Mouse (Mus musculus): ENCODE results near the gene Stk4.

The Stk4 gene

DNA sequence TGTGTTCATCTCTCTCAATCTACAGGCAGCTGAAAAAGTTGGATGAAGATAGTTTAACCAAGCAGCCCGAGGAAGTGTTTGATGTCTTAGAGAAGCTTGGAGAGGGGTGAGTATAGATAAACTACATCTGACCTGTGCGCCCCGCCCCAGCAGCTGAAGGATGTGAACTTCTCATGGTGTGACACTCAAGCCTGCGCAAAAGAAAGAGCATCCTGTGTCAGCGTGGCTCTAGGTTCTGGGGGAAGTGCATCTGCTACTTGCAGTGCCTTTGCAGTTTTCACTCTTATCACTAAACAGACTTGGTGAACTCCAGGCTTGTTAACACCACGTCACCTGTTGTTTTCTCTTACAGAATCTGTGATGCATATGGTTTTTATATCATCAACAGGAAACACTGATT lies 9.4 kb downstream of the Stk4 start:
- no peak for DNase-seq (ENCODE audit: low read depth, low spot score)

- DNase-seq (ENCODE audit: low read depth, low spot score), result no peak
Observed at GRCm38 (mm10) chr2:164081577-164081976, 11.5 kb downstream of the Stk4 start.

DNA sequence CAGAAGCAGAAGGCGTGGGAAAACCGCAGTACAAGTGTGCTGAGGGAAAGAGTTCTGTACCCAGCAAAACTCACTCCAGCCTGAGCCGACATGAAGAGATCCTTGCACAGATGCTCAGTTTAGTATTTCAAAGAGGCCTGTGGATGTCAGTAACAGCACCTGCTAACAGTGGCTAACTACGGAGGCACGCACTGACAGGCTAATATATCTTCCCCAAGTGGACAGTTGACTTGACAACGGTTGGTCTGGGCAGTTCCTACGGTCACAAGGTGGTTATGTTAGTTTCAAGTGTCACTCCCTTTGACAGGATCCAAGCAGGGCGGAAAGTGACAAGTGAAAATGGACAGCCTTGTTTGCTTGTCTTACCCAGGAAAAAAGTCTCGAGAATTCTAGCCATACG lies 12.1 kb downstream of the Stk4 start:
- peak; percentile 80 for DNase-seq (ENCODE audit: low read depth, low spot score)

GRCm38 (mm10) chr2:164083609-164084341 lies 13.7 kb downstream of the Stk4 start:
- peak; percentile 68 for DNase-seq (ENCODE audit: low read depth, low spot score)

DNA sequence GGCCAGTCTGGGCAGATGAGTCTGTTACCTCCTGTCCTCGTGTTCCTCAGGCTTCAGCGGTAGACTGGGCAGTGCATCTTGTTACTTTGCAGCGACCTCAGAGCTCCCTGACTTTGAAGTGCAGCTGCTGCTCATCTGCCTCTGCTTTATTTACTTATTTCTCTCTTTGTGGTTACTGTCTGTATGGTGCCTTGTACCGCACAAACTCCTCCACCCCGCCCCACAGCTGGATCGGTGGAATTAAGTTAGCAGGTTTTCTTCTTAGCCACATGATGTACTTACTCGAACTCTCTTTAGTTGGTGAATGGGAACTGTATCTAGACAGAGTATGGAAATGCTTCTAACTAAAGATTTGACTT lies 14.2 kb downstream of the Stk4 start:
- no peak for DNase-seq (ENCODE audit: low read depth, low spot score)

DNA sequence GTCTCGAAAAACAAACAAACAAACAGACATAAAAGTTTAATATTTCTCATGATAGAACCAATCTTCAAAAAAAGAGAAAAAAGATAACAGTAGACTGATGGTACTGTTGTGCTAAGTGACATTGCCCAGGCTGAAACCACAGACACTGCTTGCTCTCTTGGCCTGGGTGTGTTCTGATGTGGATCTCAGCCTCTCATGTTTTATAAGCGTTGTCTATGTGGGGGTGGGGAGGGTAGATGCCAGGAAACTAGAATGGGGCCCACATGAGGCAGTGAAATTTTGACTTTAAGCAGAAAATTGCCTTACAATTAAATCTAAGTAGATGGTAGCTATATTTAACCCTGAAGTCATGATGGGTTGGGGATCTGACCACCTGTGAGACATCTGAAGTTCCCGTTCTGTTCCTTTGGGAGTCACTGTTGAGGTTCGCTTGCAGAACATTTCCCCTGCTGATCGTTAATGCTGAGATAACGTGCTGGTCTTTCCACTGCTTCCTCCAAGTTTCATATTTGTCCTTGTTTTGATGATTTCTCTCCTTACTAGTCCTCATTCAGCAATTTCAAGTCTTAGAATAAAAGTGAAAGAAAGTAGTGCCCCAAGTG lies 17.4 kb downstream of the Stk4 start:
- DNase-seq (ENCODE audit: low read depth, low spot score), result no peak

- DNase-seq (ENCODE audit: low read depth, low spot score), result no peak
Observed at GRCm38 (mm10) chr2:164089508-164089907, 19.4 kb downstream of the Stk4 start.

DNA sequence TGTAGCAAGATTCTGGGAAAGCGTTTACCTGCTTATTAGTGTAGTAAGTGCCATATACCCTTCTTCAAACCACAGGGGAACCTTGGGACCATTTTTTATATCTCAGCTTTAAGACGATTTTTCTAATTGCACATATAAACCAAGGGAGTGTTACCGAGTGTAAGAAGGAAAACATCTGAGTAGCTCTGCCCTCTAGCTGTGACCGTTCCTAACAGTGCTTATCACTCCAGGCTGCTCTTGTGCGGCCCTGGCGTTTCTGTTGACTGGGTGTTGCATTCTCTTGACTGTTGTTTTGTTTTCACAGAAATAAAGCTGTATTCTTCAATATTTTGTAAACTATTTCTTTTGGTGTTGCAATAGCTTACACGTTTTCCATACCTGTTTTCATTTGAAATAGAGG lies 24.0 kb downstream of the Stk4 start:
- no peak for DNase-seq (ENCODE audit: low read depth, low spot score)

GRCm38 (mm10) chr2:164098603-164099250 lies 28.6 kb downstream of the Stk4 start:
- DNase-seq (ENCODE audit: low read depth, low spot score), result no peak

DNA sequence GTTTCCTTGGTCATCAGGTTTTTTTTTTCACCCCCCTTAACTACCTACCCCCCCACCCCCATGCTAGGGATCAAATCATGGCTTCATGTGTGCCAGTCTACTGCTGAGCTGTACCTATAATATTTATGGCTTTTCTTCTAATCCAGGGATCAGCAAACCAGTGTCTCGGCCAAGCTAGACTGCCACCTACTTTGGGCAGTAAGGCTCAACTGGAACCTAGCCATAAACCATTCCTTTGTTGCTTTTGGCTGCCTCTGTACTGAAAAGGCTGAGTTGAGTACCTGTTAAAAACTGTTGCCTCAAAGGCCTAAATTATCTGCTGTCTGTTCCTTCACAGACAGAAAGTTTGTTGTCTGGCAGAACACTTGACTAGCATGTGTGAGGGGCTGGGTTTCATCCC lies 31.8 kb downstream of the Stk4 start:
- no peak for DNase-seq (ENCODE audit: low read depth, low spot score)

DNA sequence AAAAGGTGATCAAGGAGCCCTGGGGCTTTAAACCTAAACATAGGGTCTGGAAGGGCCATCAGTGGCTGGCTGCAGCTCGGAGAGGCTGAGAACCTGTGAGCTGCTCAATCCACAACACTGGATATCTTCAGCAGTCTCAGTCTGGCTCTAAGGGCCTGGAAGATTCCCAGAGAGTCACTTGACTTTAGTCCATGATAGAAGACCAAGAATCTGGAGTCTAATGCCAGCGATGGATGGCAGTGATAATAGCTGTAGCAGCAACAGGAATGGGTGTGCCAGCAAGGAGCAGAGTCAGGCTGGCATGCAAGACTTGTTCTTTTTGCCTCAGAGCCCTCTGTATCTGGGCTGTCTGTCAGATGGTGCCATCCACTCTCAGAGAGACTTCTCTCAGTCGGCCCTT lies 32.2 kb downstream of the Stk4 start:
- DNase-seq (ENCODE audit: low read depth, low spot score), result no peak

GRCm38 (mm10) chr2:164103501-164103900 lies 33.4 kb downstream of the Stk4 start:
- DNase-seq (ENCODE audit: low read depth, low spot score), result no peak

- no peak for DNase-seq (ENCODE audit: low read depth, low spot score)
Observed at GRCm38 (mm10) chr2:164106287-164107035, 36.3 kb downstream of the Stk4 start.

- DNase-seq (ENCODE audit: low read depth, low spot score), result no peak
Observed at GRCm38 (mm10) chr2:164107125-164107874, 37.2 kb downstream of the Stk4 start.

GRCm38 (mm10) chr2:164108501-164108900 lies 38.4 kb downstream of the Stk4 start:
- peak; percentile 24 for DNase-seq (ENCODE audit: low read depth, low spot score)

- DNase-seq (ENCODE audit: low read depth, low spot score), result no peak
Observed at GRCm38 (mm10) chr2:164111546-164111945, 41.4 kb downstream of the Stk4 start.

DNA sequence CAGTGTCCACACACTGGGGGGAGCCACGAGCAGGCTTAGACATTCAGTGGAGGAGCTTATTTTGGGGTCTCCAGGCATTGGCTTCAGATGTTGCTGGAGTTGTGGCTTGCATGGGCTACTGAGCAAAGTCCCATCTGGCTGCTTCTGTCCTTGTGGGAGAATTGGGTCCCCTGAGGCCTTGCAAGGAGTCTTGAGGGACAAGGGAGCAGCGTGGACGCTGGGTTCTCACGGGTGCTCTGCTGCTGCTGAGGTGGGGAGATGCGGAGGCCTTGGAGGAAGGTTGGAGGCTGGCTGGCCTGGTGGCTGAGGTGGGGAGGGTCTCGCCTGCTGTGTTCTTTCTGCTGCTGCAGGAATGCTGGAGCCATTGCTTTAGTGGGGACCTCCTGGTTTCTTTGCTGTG lies 43.9 kb downstream of the Stk4 start:
- DNase-seq (ENCODE audit: low read depth, low spot score), result no peak

DNA sequence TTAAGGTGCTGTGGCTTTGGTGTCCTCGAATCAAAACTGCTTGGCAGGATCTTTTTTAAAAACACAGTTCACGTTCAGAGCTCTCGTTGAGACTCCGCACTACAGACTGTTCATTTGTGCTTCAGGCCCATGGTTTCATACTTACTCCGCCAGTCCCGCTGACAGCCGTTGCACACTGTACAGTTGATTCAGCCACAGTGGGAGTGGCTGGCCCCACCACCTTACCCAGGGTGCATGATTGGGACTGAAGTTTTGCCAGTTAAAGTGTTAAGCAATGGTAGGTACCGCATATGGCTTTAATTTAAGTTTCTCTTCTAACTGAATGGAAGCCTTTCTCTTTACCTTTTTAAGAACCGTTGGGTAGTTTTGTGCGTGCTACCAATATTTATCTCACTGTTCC lies 45.4 kb downstream of the Stk4 start:
- no peak for DNase-seq (ENCODE audit: low read depth, low spot score)

- no peak for DNase-seq (ENCODE audit: low read depth, low spot score)
Observed at GRCm38 (mm10) chr2:164119503-164119902, 49.4 kb downstream of the Stk4 start.

GRCm38 (mm10) chr2:164123169-164123766 lies 53.1 kb downstream of the Stk4 start:
- DNase-seq (ENCODE audit: low read depth, low spot score), result no peak

- peak; percentile 31 for DNase-seq (ENCODE audit: low read depth, low spot score)
Observed at GRCm38 (mm10) chr2:164126533-164126955, 56.4 kb downstream of the Stk4 start.
